ENCODE assay signal across 34 mouse cellular contexts in the genomic region with DNA sequence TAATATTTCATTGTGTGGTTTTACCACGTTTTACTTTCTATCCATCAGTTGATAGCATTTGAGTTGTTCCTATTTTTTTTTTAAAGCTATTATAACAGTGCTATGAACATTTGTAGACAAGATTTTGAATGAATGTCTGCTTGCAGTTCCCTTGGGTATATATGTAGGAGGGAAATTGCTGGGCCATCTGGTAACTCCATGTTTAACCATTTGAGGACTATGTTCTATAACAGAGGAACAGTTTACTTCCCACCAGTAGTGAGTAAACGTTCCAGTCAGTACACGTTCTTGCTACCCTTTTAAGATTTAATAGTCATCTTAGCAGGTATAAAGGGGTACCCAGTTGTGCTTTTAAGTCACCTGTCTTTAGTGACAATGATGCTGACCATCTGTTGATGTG.
"Had no signal": no experiment of that assay in that cellular context is flagged by ENCODE, and none has a peak within 500 bp of the region (broad histone marks: within the 10 kb centered on the region; RNA-seq: fewer than 3 reads in every experiment).

No protein-coding gene starts in this region.

- H3K27me3 ChIP-seq: heart, embryonic 13.5 days; heart, embryonic 15.5 days; hindbrain, embryonic 12.5 days; hindbrain, embryonic 13.5 days; hindbrain, embryonic 15.5 days; intestine, embryonic 15.5 days; kidney, embryonic 15.5 days had no signal

- H3K36me3 ChIP-seq: heart, embryonic 12.5 days; heart, embryonic 13.5 days; heart, embryonic 15.5 days; hindbrain, embryonic 10.5 days; hindbrain, embryonic 12.5 days; hindbrain, embryonic 13.5 days; hindbrain, embryonic 15.5 days; intestine, embryonic 15.5 days; kidney, embryonic 15.5 days had no signal

- DNase-seq: heart, postnatal 10 days; heart, postnatal 14 days; heart, postnatal 36 days; heart, postnatal 4 days; kidney, adult 11 months; kidney, adult 18-20 months; kidney, adult 2 months; kidney, adult 8-10 months; kidney, adult 9 months; kidney, postnatal 10 days; kidney, postnatal 14 days; kidney, postnatal 25 days; kidney, postnatal 36 days; kidney, postnatal 4 days; layer of hippocampus, adult 9-11 months; layer of hippocampus, postnatal 36 days had no signal

- H3K9ac ChIP-seq: heart, embryonic 12.5 days; heart, embryonic 13.5 days; heart, embryonic 15.5 days; hindbrain, embryonic 12.5 days; hindbrain, embryonic 13.5 days; hindbrain, embryonic 14.5 days; hindbrain, embryonic 15.5 days; intestine, embryonic 15.5 days; kidney, embryonic 15.5 days had no signal

- H3K4me3 ChIP-seq: heart, embryonic 12.5 days; heart, embryonic 13.5 days; heart, embryonic 15.5 days; hindbrain, embryonic 10.5 days; hindbrain, embryonic 12.5 days; hindbrain, embryonic 13.5 days; hindbrain, embryonic 15.5 days; intestine, embryonic 15.5 days; kidney, embryonic 15.5 days; layer of hippocampus, adult 2 months; left cerebral cortex, adult 2 months had no signal

- ATAC-seq: hindbrain, embryonic 16.5 days; hindbrain, postnatal 0 days; inflammation-experienced regulatory T-cells, adult 6 months; intestine, embryonic 15.5 days; intestine, embryonic 16.5 days; intestine, postnatal 0 days had no signal

- H3K4me1 ChIP-seq: heart, embryonic 12.5 days; heart, embryonic 13.5 days; hindbrain, embryonic 10.5 days; hindbrain, embryonic 12.5 days; hindbrain, embryonic 13.5 days; hindbrain, embryonic 15.5 days; intestine, embryonic 15.5 days; kidney, embryonic 15.5 days had no signal

- H3K27ac ChIP-seq: heart, embryonic 13.5 days; heart, embryonic 15.5 days; hindbrain, embryonic 10.5 days; hindbrain, embryonic 12.5 days; hindbrain, embryonic 13.5 days; hindbrain, embryonic 14.5 days; hindbrain, embryonic 15.5 days; hindbrain, postnatal 0 days; intestine, embryonic 15.5 days; kidney, embryonic 15.5 days; kidney, postnatal 0 days; layer of hippocampus, adult 2 months; left cerebral cortex, adult 2 months had no signal
